Mouse (Mus musculus) thymus, adult 18-20 months (tissue): ENCODE data around the gene Gm10553.
A peak's percentile ranks its signal among the peaks of the same experiment; 100 is the strongest.
"Not testable (repeated sequence)": the region's sequence is repeated elsewhere in the genome, so short reads cannot be mapped to it uniquely, and the experiment has no call there.

ENCODE experiments used
- DNase-seq, 2 experiments: peaks; one replicate each; pipeline ENCODE4 v3.0.0; 2022; ENCODE audit warnings: mixed read lengths in 2 of 2

The Gm10553 gene

GRCm38 (mm10) chr1:85099864-85100263 is at the start of gene Gm10553:
Gm10553 (plus strand) TSS chr1:85100164.
- not testable (repeated sequence) for DNase-seq

- DNase-seq, result not testable (repeated sequence)
These were observed 28.3 kb upstream of the Gm10553 start for GRCm38 (mm10) chr1:85071690-85072089.

- not testable (repeated sequence) for DNase-seq
These were observed 26.9 kb upstream of the Gm10553 start for GRCm38 (mm10) chr1:85073099-85073498.

GRCm38 (mm10) chr1:85084803-85085202 is 15.2 kb upstream of the Gm10553 start:
- DNase-seq, result not testable (repeated sequence)

- DNase-seq, result not testable (repeated sequence)
These were observed 13.8 kb upstream of the Gm10553 start for GRCm38 (mm10) chr1:85086211-85086610.

GRCm38 (mm10) chr1:85092169-85092568 is 7.8 kb upstream of the Gm10553 start:
- not testable (repeated sequence) for DNase-seq

GRCm38 (mm10) chr1:85093011-85093572 is 6.9 kb upstream of the Gm10553 start:
- DNase-seq, result not testable (repeated sequence)

GRCm38 (mm10) chr1:85099081-85099480 is 883 bp upstream of the Gm10553 start:
- not testable (repeated sequence) for DNase-seq

- DNase-seq, result peak in 1 of 2 experiments; percentile 12
These were observed 1.8 kb downstream of the Gm10553 start for GRCm38 (mm10) chr1:85101754-85102153.

GRCm38 (mm10) chr1:85105336-85105735 is 5.4 kb downstream of the Gm10553 start:
- peak in 1 of 2 experiments; percentile 17 for DNase-seq

GRCm38 (mm10) chr1:85106013-85106412 is 6.0 kb downstream of the Gm10553 start:
- not testable (repeated sequence) for DNase-seq

GRCm38 (mm10) chr1:85109753-85110152 is 9.8 kb downstream of the Gm10553 start, which contains the start of gene A530032D15Rik:
A530032D15Rik (minus strand) TSS chr1:85109853.
- DNase-seq, result not testable (repeated sequence)

GRCm38 (mm10) chr1:85110876-85111275 is 10.9 kb downstream of the Gm10553 start:
- DNase-seq, result not testable (repeated sequence)

GRCm38 (mm10) chr1:85111572-85111971 is 11.6 kb downstream of the Gm10553 start:
- DNase-seq, result peak in 1 of 2 experiments; percentile 35

GRCm38 (mm10) chr1:85112266-85112665 is 12.3 kb downstream of the Gm10553 start:
- DNase-seq, result not testable (repeated sequence)

- not testable (repeated sequence) for DNase-seq
These were observed 12.9 kb downstream of the Gm10553 start for GRCm38 (mm10) chr1:85112889-85113288.

- DNase-seq, result peak in 1 of 2 experiments; percentile 7
These were observed 14.1 kb downstream of the Gm10553 start for GRCm38 (mm10) chr1:85114078-85114477.

GRCm38 (mm10) chr1:85114666-85115402 is 14.9 kb downstream of the Gm10553 start:
- DNase-seq, result not testable (repeated sequence)

- DNase-seq, result not testable (repeated sequence)
These were observed 17.6 kb downstream of the Gm10553 start for GRCm38 (mm10) chr1:85117537-85117936.

- not testable (repeated sequence) for DNase-seq
These were observed 18.4 kb downstream of the Gm10553 start for GRCm38 (mm10) chr1:85118341-85118740.

GRCm38 (mm10) chr1:85121841-85122240 is 21.9 kb downstream of the Gm10553 start:
- DNase-seq, result not testable (repeated sequence)

GRCm38 (mm10) chr1:85133671-85134070 is 33.7 kb downstream of the Gm10553 start:
- DNase-seq, result not testable (repeated sequence)
